Mouse (Mus musculus): Measurements from ENCODE around the gene Arhgap10. TPM values are rescaled to one million over a fixed set of nuclear protein-coding genes. Genes with fewer than 3 reads are reported as not detected.

Arhgap10 gene
- polyA plus RNA-seq, 1 experiment from 2014 or later = 23.2 TPM

GRCm38 (mm10) chr8:77516845-77517244 is 908 bp downstream of the Arhgap10 start:
- H3K27me3 ChIP-seq (ENCODE audit: insufficient read depth, low read length) = no peaks in the 10 kb centered on the region
- no peak for ATAC-seq (ENCODE audit: insufficient read depth)
- peak; percentile 49 for DNase-seq
- H3K4me1 ChIP-seq (ENCODE audit: insufficient read depth) = peaks cover 5% of the 10 kb centered on the region; the same call in 1 of the 2 replicates
- peak overlapping the region; percentile 76 for H3K4me3 ChIP-seq (ENCODE audit: low read depth, low read length)
- peak overlapping the region; percentile 90; the same call in 1 of the 2 replicates for H3K27ac ChIP-seq (ENCODE audit: low read depth)
- no peaks in the 10 kb centered on the region for H3K36me3 ChIP-seq (ENCODE audit: insufficient read depth)
- peak overlapping the region; percentile 75 for H3K4me2 ChIP-seq
- no peak for TF ChIP-seq CTCF (IDR thresholded peaks at IDR 0.05; ENCODE audit: low read depth)
- peak overlapping the region; percentile 83 for H3K9ac ChIP-seq
- WGBS = 4% methylated on average over 10 of the region's 10 CpGs
- H3K9me3 ChIP-seq (ENCODE audit: low read depth, low read length) = no peaks in the 10 kb centered on the region

DNA sequence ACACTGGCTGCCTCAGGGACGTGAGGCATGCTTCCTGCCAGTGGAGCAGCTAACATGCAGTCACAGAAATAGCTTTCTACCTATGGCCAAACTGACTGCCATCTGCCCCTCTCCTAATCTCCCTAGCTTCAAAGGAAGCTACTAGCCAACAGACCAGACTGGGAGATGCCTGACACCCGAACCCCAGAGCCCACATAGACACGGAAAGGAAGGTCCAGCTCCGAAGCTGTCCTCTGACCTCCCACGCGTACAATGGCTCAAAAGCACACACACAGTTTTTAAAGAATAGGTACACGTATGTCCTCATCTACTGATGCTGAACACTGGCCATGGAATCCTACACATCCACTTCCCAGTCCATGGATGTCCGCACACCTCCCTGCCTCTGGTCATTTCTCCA is 2.0 kb downstream of the Arhgap10 start:
- Histone ChIP-seq H3K36me3 (ENCODE audit: insufficient read depth) (no peaks in the 10 kb centered on the region), H3K9me3 (ENCODE audit: low read depth, low read length) (no peaks in the 10 kb centered on the region), H3K27ac (ENCODE audit: low read depth) (no peak overlapping the region), H3K9ac (no peak overlapping the region), H3K4me1 (ENCODE audit: insufficient read depth) (peaks cover 5% of the 10 kb centered on the region; the same call in 1 of the 2 replicates), H3K27me3 (ENCODE audit: insufficient read depth, low read length) (no peaks in the 10 kb centered on the region), H3K4me2 (peak overlapping the region; percentile 75), H3K4me3 (ENCODE audit: low read depth, low read length) (peak overlapping the region; percentile 76)
- 57% methylated on average over 8 of the region's 8 CpGs for WGBS
- DNase-seq (no peak), ATAC-seq (ENCODE audit: insufficient read depth) (no peak)
- no peak for TF ChIP-seq CTCF (IDR thresholded peaks at IDR 0.05; ENCODE audit: low read depth)

DNA sequence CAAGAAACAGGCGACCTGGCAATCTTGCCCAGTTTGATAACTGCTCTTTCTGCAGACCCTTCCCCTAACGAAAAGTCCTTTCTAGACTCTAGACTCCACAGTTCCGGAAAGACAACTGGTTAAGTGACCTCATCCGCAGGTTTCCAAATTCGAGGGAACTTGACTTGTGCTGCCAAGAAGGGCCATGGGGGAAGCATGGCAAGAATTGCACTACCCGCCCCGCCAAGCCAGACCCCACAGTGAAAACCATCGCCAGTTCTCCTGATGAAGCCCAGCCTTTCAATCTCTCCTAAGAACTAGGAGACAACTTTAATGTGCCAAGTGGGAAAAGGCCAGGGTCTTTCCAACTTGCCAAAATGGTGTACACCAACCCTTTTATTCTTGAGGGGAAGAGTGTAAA is 2.6 kb downstream of the Arhgap10 start:
- TF ChIP-seq CTCF (IDR thresholded peaks at IDR 0.05; ENCODE audit: low read depth) = no peak
- no peaks in the 10 kb centered on the region for H3K9me3 ChIP-seq (ENCODE audit: low read depth, low read length)
- WGBS = 88% methylated on average over 8 of the region's 8 CpGs
- no peak overlapping the region for H3K9ac ChIP-seq
- no peak overlapping the region for H3K27ac ChIP-seq (ENCODE audit: low read depth)
- H3K4me3 ChIP-seq (ENCODE audit: low read depth, low read length) = no peak overlapping the region
- DNase-seq (no peak), ATAC-seq (ENCODE audit: insufficient read depth) (no peak)
- H3K36me3 ChIP-seq (ENCODE audit: insufficient read depth) = no peaks in the 10 kb centered on the region
- H3K4me2 ChIP-seq = no peak overlapping the region
- no peaks in the 10 kb centered on the region for H3K27me3 ChIP-seq (ENCODE audit: insufficient read depth, low read length)
- peaks cover 5% of the 10 kb centered on the region; the same call in 1 of the 2 replicates for H3K4me1 ChIP-seq (ENCODE audit: insufficient read depth)

DNA sequence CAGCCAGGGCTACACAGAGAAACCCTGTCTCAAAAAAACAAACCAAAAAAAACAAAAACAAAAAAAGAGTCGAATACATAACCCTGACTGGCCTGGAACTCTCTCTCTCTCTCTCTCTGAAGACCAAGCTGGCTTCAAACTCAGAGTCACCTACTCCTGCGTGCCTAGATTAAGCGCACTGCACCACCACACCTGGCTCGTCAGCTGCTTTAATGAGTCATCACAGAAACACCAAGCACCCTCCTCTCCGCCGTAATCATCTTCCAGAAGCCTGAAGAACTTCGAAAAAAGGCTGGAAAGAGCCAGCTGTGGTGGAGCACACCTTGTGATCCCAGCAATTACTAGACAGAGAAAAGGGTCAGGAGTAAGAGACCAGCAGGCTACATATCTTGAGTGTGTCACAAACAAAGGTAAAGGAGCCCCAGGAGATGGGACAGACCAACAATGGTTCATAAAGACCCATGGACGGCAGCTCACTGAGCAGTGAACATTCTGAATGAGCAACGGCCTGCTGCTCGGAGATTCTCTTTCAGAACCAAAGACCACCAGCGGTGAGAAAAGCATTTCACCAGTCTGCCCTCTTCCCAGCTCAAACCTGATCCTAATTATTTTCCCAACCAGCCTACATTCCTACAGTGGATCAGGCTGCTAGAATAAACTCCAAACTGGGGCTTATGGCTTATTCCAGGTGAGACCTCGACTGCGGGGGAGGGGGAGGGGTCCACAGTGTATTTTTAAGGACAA is 5.8 kb downstream of the Arhgap10 start:
- Histone ChIP-seq H3K9me3 (ENCODE audit: low read depth, low read length) (no peaks in the 10 kb centered on the region), H3K4me3 (ENCODE audit: low read depth, low read length) (no peak overlapping the region), H3K4me1 (ENCODE audit: insufficient read depth) (no peaks in the 10 kb centered on the region), H3K27me3 (ENCODE audit: insufficient read depth, low read length) (no peaks in the 10 kb centered on the region), H3K4me2 (no peak overlapping the region), H3K36me3 (ENCODE audit: insufficient read depth) (no peaks in the 10 kb centered on the region), H3K27ac (ENCODE audit: low read depth) (no peak overlapping the region), H3K9ac (no peak overlapping the region)
- TF ChIP-seq CTCF (IDR thresholded peaks at IDR 0.05; ENCODE audit: low read depth) = no peak
- 72% methylated on average over 13 of the region's 13 CpGs for WGBS
- DNase-seq (no peak), ATAC-seq (ENCODE audit: insufficient read depth) (no peak)

DNA sequence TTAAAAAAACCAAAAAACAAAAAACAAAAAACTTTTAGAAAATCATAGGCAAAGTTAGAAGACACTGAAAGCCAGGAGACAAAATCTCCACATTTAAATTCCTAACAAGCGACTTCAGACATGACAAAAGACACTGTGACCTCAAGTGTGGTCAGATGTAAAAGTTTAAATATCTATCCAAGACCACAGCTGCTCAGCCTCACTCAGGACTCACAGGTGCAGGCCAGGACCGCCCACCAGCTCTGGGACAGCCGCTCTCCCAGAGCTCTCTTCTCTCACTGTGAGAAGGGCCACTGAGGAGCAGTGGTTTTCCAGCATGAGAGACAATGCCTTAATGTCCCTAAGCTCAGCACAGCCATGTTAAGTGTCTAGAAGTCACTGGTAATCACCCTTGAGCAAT is 7.3 kb downstream of the Arhgap10 start:
- Histone ChIP-seq H3K27me3 (ENCODE audit: insufficient read depth, low read length) (no peaks in the 10 kb centered on the region), H3K27ac (ENCODE audit: low read depth) (no peak overlapping the region), H3K9ac (no peak overlapping the region), H3K4me2 (no peak overlapping the region), H3K4me3 (ENCODE audit: low read depth, low read length) (no peak overlapping the region), H3K36me3 (ENCODE audit: insufficient read depth) (no peaks in the 10 kb centered on the region), H3K9me3 (ENCODE audit: low read depth, low read length) (no peaks in the 10 kb centered on the region), H3K4me1 (ENCODE audit: insufficient read depth) (no peaks in the 10 kb centered on the region)
- TF ChIP-seq CTCF (IDR thresholded peaks at IDR 0.05; ENCODE audit: low read depth) = no peak
- WGBS = 69% methylated on average over 3 of the region's 3 CpGs
- ATAC-seq (ENCODE audit: insufficient read depth) (no peak), DNase-seq (no peak)

- DNase-seq = no peak
- no peak for ATAC-seq (ENCODE audit: insufficient read depth)
- no peak overlapping the region for H3K4me2 ChIP-seq
- TF ChIP-seq CTCF (IDR thresholded peaks at IDR 0.05; ENCODE audit: low read depth) = no peak
- 83% methylated on average over 7 of the region's 7 CpGs for WGBS
- no peak overlapping the region for H3K27ac ChIP-seq (ENCODE audit: low read depth)
- H3K36me3 ChIP-seq (ENCODE audit: insufficient read depth) = no peaks in the 10 kb centered on the region
- no peaks in the 10 kb centered on the region for H3K9me3 ChIP-seq (ENCODE audit: low read depth, low read length)
- no peak overlapping the region for H3K9ac ChIP-seq
- no peaks in the 10 kb centered on the region for H3K4me1 ChIP-seq (ENCODE audit: insufficient read depth)
- no peak overlapping the region for H3K4me3 ChIP-seq (ENCODE audit: low read depth, low read length)
- no peaks in the 10 kb centered on the region for H3K27me3 ChIP-seq (ENCODE audit: insufficient read depth, low read length)
Observed at GRCm38 (mm10) chr8:77509044-77509443, 8.7 kb downstream of the Arhgap10 start.

GRCm38 (mm10) chr8:77507510-77508035 is 10.2 kb downstream of the Arhgap10 start:
- TF ChIP-seq CTCF (IDR thresholded peaks at IDR 0.05; ENCODE audit: low read depth) = no peak
- H3K4me1 ChIP-seq (ENCODE audit: insufficient read depth) = no peaks in the 10 kb centered on the region
- H3K4me2 ChIP-seq = no peak overlapping the region
- H3K27ac ChIP-seq (ENCODE audit: low read depth) = no peak overlapping the region
- WGBS = 69% methylated on average over 10 of the region's 10 CpGs
- no peak for ATAC-seq (ENCODE audit: insufficient read depth)
- DNase-seq = no peak
- H3K9ac ChIP-seq = no peak overlapping the region
- H3K36me3 ChIP-seq (ENCODE audit: insufficient read depth) = no peaks in the 10 kb centered on the region
- no peak overlapping the region for H3K4me3 ChIP-seq (ENCODE audit: low read depth, low read length)
- H3K9me3 ChIP-seq (ENCODE audit: low read depth, low read length) = no peaks in the 10 kb centered on the region
- no peaks in the 10 kb centered on the region for H3K27me3 ChIP-seq (ENCODE audit: insufficient read depth, low read length)
